Mouse (Mus musculus) liver, postnatal 0 days (tissue): Measurements from ENCODE around the gene Igsf6. TPM values are rescaled to one million over a fixed set of nuclear protein-coding genes. Genes with fewer than 3 reads are reported as not detected.
A peak's percentile ranks its signal among the peaks of the same experiment; 100 is the strongest.
"Not testable (repeated sequence)": the region's sequence is repeated elsewhere in the genome, so short reads cannot be mapped to it uniquely, and the experiment has no call there.

ENCODE experiments used
- ATAC-seq: fragments of 200-750 bp; cut with Nextera tagmentation; 2 replicates; pipeline ENCODE4 v1.8.0; 2017; ENCODE audit warnings: mild to moderate bottlenecking, moderate library complexity
- DNase-seq: peaks from one replicate; pipeline ENCODE4 v3.0.0-alpha.2; 2016
- H3K27ac ChIP-seq: fragments of 300-500 bp; sonication (generic); 2 replicates; pipeline ENCODE4 v1.5.1; 2014; ENCODE audit warnings: antibody characterized with exemption, moderate library complexity, mild to moderate bottlenecking, low read depth
- H3K27me3 ChIP-seq: fragments of 300-500 bp; sonication (generic); 2 replicates; pipeline ENCODE4 v1.6.1; 2014; ENCODE audit warnings: low read length, control low read depth, mixed read lengths; ENCODE audit not compliant: insufficient read depth
- H3K36me3 ChIP-seq: fragments of 300-500 bp; sonication (generic); replicated peaks from 2 replicates; pipeline ENCODE4 v1.6.1; 2014; ENCODE audit warnings: mild to moderate bottlenecking, control low read depth, low read length, moderate library complexity, mixed read lengths; ENCODE audit not compliant: insufficient read depth
- H3K4me1 ChIP-seq: fragments of 300-500 bp; sonication (generic); 2 replicates; pipeline ENCODE4 v1.6.1; 2014; ENCODE audit warnings: antibody characterized with exemption, mild to moderate bottlenecking, control low read depth; ENCODE audit not compliant: insufficient read depth
- H3K4me2 ChIP-seq: fragments of 300-500 bp; sonication (generic); 2 replicates; pipeline ENCODE4 v1.6.1; 2014; ENCODE audit warnings: low read depth, mild to moderate bottlenecking, low read length, moderate library complexity, mixed read lengths
- H3K4me3 ChIP-seq: fragments of 300-500 bp; sonication (generic); 2 replicates; pipeline ENCODE4 v1.5.1; 2014; ENCODE audit warnings: low read depth, low read length
- H3K9ac ChIP-seq: fragments of 300-500 bp; sonication (generic); replicated peaks from 2 replicates; pipeline ENCODE4 v1.6.1; 2014; ENCODE audit warnings: mild to moderate bottlenecking, moderate library complexity
- H3K9me3 ChIP-seq: fragments of 300-500 bp; sonication (generic); 2 replicates; pipeline ENCODE4 v1.6.1; 2016; ENCODE audit warnings: mild to moderate bottlenecking, control low read depth, low read length, mixed read lengths
- CTCF ChIP-seq: sonication (generic); IDR thresholded peaks from 2 replicates; pipeline ENCODE4 v1.5.1; 2016; ENCODE audit warnings: antibody characterized with exemption, low read depth
- EP300 ChIP-seq: IDR thresholded peaks from 2 replicates; pipeline ENCODE4 v1.6.1; 2016; ENCODE audit warnings: antibody characterized with exemption, low read depth, mild to moderate bottlenecking
- WGBS: fragments of 180-500 bp; shearing (Covaris S2); extraction: QIAGEN DNeasy Blood & Tissue Kit; methylation state at CpG from one replicate; pipeline ENCODE4 v1.1.7; 2014; ENCODE audit not compliant: insufficient replicate concordance; 5-methylcytosine and 5-hydroxymethylcytosine counted together
- polyA plus RNA-seq: library from polyadenylated mRNA; unstranded; fragments of >200 nt; fragmentation: Nextera tagmentation; extraction: Ambion mirVana; gene quantifications from 2 replicates; pipeline ENCODE4 v1.2.1, GENCODE M21; 2015

Gene Igsf6
- polyA plus RNA-seq, 1 experiment from 2014 or later, result 14.6 TPM

GRCm38 (mm10) chr7:121034701-121035141, 39.7 kb downstream of the Igsf6 start:
- Histone ChIP-seq H3K27ac (peak overlapping the region; percentile 90), H3K27me3 (no peaks in the 10 kb centered on the region), H3K4me2 (peak overlapping the region; percentile 76), H3K4me3 (peak overlapping the region; percentile 96), H3K36me3 (no peaks in the 10 kb centered on the region), H3K9ac (peak overlapping the region; percentile 95), H3K4me1 (peaks cover 14% of the 10 kb centered on the region), H3K9me3 (no peaks in the 10 kb centered on the region)
- peak; percentile 78 for ATAC-seq
- TF ChIP-seq EP300 (no peak), CTCF (no peak)
- DNase-seq, result no peak
- 3% methylated on average over 52 of the region's 63 CpGs for WGBS

GRCm38 (mm10) chr7:121033856-121034652, 40.3 kb downstream of the Igsf6 start, which contains the start of gene Mettl9:
Gene Mettl9, plus strand, starts transcription at chr7:121034445.
- 0 out of 2 replicates have a peak, but pooled peaks have one; percentile 15 for TF ChIP-seq EP300
- peak; percentile 19; the same call in 1 of the 2 replicates for TF ChIP-seq CTCF
- Histone ChIP-seq H3K9me3 (no peaks in the 10 kb centered on the region), H3K4me2 (peak within 1 kb of the TSS; percentile 76), H3K4me3 (peak within 1 kb of the TSS; percentile 96), H3K27me3 (no peaks in the 10 kb centered on the region), H3K9ac (peak within 1 kb of the TSS; percentile 95), H3K36me3 (no peaks in the 10 kb centered on the region), H3K27ac (peak within 1 kb of the TSS; percentile 90), H3K4me1 (peaks cover 11% of the 10 kb centered on the region)
- peak; percentile 97 for ATAC-seq
- WGBS, result 4% methylated on average over 38 of the region's 43 CpGs
- peak; percentile 96 for DNase-seq

- H3K9me3 ChIP-seq, H3K4me3 ChIP-seq, H3K27me3 ChIP-seq, H3K9ac ChIP-seq, ATAC-seq, H3K27ac ChIP-seq, DNase-seq, H3K36me3 ChIP-seq, H3K4me2 ChIP-seq, H3K4me1 ChIP-seq: not testable (repeated sequence)
These were observed 44.4 kb downstream of the Igsf6 start for GRCm38 (mm10) chr7:121029947-121030346.

- no peak overlapping the region for H3K9ac ChIP-seq
- H3K9me3 ChIP-seq, result no peaks in the 10 kb centered on the region
- no peak overlapping the region for H3K4me2 ChIP-seq
- TF ChIP-seq EP300, result no peak
- no peak for DNase-seq
- no peaks in the 10 kb centered on the region for H3K4me1 ChIP-seq
- H3K36me3 ChIP-seq, result no peaks in the 10 kb centered on the region
- H3K27me3 ChIP-seq, result no peaks in the 10 kb centered on the region
- 55% methylated on average over 3 of the region's 3 CpGs for WGBS
- no peak for ATAC-seq
- H3K27ac ChIP-seq, result no peak overlapping the region
- no peak overlapping the region for H3K4me3 ChIP-seq
These were observed 48.1 kb downstream of the Igsf6 start for GRCm38 (mm10) chr7:121026300-121026699.

- 56% methylated on average over 6 of the region's 6 CpGs for WGBS
- no peaks in the 10 kb centered on the region for H3K36me3 ChIP-seq
- no peaks in the 10 kb centered on the region for H3K27me3 ChIP-seq
- TF ChIP-seq EP300 (no peak), CTCF (no peak)
- no peaks in the 10 kb centered on the region for H3K9me3 ChIP-seq
- H3K27ac ChIP-seq, result no peak overlapping the region; the same call in 1 of the 2 replicates
- no peak overlapping the region for H3K4me3 ChIP-seq
- DNase-seq (no peak), ATAC-seq (no peak)
- H3K9ac ChIP-seq, result no peak overlapping the region
- H3K4me1 ChIP-seq, result no peaks in the 10 kb centered on the region
- H3K4me2 ChIP-seq, result 0 out of 2 replicates have a peak overlapping the region, but pooled peaks have one; percentile 4
These were observed 49.0 kb downstream of the Igsf6 start for GRCm38 (mm10) chr7:121025221-121026008.

GRCm38 (mm10) chr7:121020277-121020676, 54.1 kb downstream of the Igsf6 start:
- Histone ChIP-seq H3K36me3 (no peaks in the 10 kb centered on the region), H3K4me3 (no peak overlapping the region), H3K4me2 (no peak overlapping the region), H3K4me1 (no peaks in the 10 kb centered on the region), H3K9me3 (no peaks in the 10 kb centered on the region), H3K27me3 (no peaks in the 10 kb centered on the region), H3K27ac (no peak overlapping the region), H3K9ac (no peak overlapping the region)
- DNase-seq, result no peak
- no peak for ATAC-seq
- WGBS, result 32% methylated on average over 8 of the region's 8 CpGs
- TF ChIP-seq EP300, result no peak
- TF ChIP-seq CTCF, result peak; percentile 52
